Mouse (Mus musculus) forebrain, embryonic 14.5 days (tissue): ENCODE measurements around the gene Pou1f1. TPM values are rescaled to one million over a fixed set of nuclear protein-coding genes. Genes with fewer than 3 reads are reported as not detected.

Source experiments
- ATAC-seq: fragments of 200-750 bp; cut with Nextera tagmentation; 2 replicates; pipeline ENCODE4 v1.8.0; 2017; ENCODE audit warnings: mild to moderate bottlenecking, moderate library complexity
- DNase-seq: peaks from one replicate; pipeline ENCODE4 v3.0.0-alpha.2; 2015; ENCODE audit warnings: low spot score
- H3K27ac ChIP-seq: fragments of 300-500 bp; sonication (generic); 2 replicates; pipeline ENCODE4 v1.5.1; 2014; ENCODE audit warnings: low read depth, mild to moderate bottlenecking, control low read depth, low read length, moderate library complexity
- H3K27me3 ChIP-seq: fragments of 300-500 bp; sonication (generic); replicated peaks from 2 replicates; pipeline ENCODE4 v1.6.1; 2014; ENCODE audit warnings: low read length, control low read depth, mixed read lengths; ENCODE audit not compliant: control insufficient read depth, insufficient read depth
- H3K36me3 ChIP-seq: fragments of 300-500 bp; sonication (generic); 2 replicates; pipeline ENCODE4 v1.6.1; 2014; ENCODE audit warnings: low read length, control low read depth; ENCODE audit not compliant: control insufficient read depth, insufficient read depth
- H3K4me1 ChIP-seq: fragments of 300-500 bp; sonication (generic); 2 replicates; pipeline ENCODE4 v1.6.1; 2014; ENCODE audit warnings: antibody characterized with exemption, low read length, control low read depth; ENCODE audit not compliant: control insufficient read depth, insufficient read depth
- H3K4me2 ChIP-seq: fragments of 300-500 bp; sonication (generic); 2 replicates; pipeline ENCODE4 v1.6.1; 2014; ENCODE audit warnings: mild to moderate bottlenecking, control low read depth, low read length
- H3K4me3 ChIP-seq: fragments of 300-500 bp; sonication (generic); 2 replicates; pipeline ENCODE4 v1.5.1; 2014; ENCODE audit warnings: low read depth, low read length, control low read depth
- H3K9ac ChIP-seq: fragments of 300-500 bp; sonication (generic); 2 replicates; pipeline ENCODE4 v1.6.1; 2014; ENCODE audit warnings: mild to moderate bottlenecking, low read length, control low read depth, moderate library complexity
- H3K9me3 ChIP-seq: fragments of 300-500 bp; sonication (generic); replicated peaks from 2 replicates; pipeline ENCODE4 v1.6.1; 2016; ENCODE audit warnings: low read length, control low read depth, mixed read lengths; ENCODE audit not compliant: control insufficient read depth
- WGBS: fragments of 180-500 bp; shearing (Covaris S2); extraction: QIAGEN DNeasy Blood & Tissue Kit; methylation state at CpG from one replicate; pipeline ENCODE4 v1.1.7; 2014; 5-methylcytosine and 5-hydroxymethylcytosine counted together
- polyA plus RNA-seq: library from polyadenylated mRNA; unstranded; fragments of >200 nt; fragmentation: Nextera tagmentation; extraction: Ambion mirVana; gene quantifications from 2 replicates; pipeline ENCODE4 v1.2.1, GENCODE M21; 2014

The Pou1f1 gene
- polyA plus RNA-seq, 1 experiment from 2014 or later = not detected

- no peak overlapping the region for H3K4me2 ChIP-seq
- DNase-seq (peak; percentile 46), ATAC-seq (no peak)
- no peak overlapping the region for H3K27ac ChIP-seq
- no peak overlapping the region for H3K4me3 ChIP-seq
- WGBS = 1% methylated on average over 5 of the region's 5 CpGs
- no peak overlapping the region for H3K9ac ChIP-seq
- H3K27me3 ChIP-seq = no peaks in the 10 kb centered on the region
- H3K36me3 ChIP-seq = no peaks in the 10 kb centered on the region
- H3K4me1 ChIP-seq = no peaks in the 10 kb centered on the region
- no peaks in the 10 kb centered on the region for H3K9me3 ChIP-seq
These were observed 9.3 kb downstream of the Pou1f1 start for GRCm38 (mm10) chr16:65529589-65529988.

- H3K4me2 ChIP-seq = no peak overlapping the region
These were observed 11.4 kb downstream of the Pou1f1 start for GRCm38 (mm10) chr16:65531663-65532062.

GRCm38 (mm10) chr16:65533315-65533999 is 13.1 kb downstream of the Pou1f1 start:
- Histone ChIP-seq H3K27ac (no peak overlapping the region), H3K27me3 (no peaks in the 10 kb centered on the region), H3K4me3 (no peak overlapping the region), H3K4me2 (no peak overlapping the region), H3K9ac (no peak overlapping the region), H3K9me3 (no peaks in the 10 kb centered on the region), H3K36me3 (no peaks in the 10 kb centered on the region), H3K4me1 (no peaks in the 10 kb centered on the region)
- 0 out of 2 replicates have a peak, but pooled peaks have one; percentile 52 for ATAC-seq
- WGBS = 35% methylated on average over 12 of the region's 12 CpGs
- peak; percentile 66 for DNase-seq

More at GRCm38 (mm10) chr16:65531663-65532062, 11.4 kb downstream of the Pou1f1 start:
- DNase-seq (peak; percentile 52), ATAC-seq (no peak)
- WGBS = 72% methylated on average over 8 of the region's 8 CpGs
- H3K36me3 ChIP-seq = no peaks in the 10 kb centered on the region
- no peaks in the 10 kb centered on the region for H3K9me3 ChIP-seq
- no peak overlapping the region for H3K9ac ChIP-seq
- no peaks in the 10 kb centered on the region for H3K27me3 ChIP-seq
- no peaks in the 10 kb centered on the region for H3K4me1 ChIP-seq
- H3K4me3 ChIP-seq = no peak overlapping the region
- H3K27ac ChIP-seq = no peak overlapping the region

GRCm38 (mm10) chr16:65543676-65544293 is 23.5 kb downstream of the Pou1f1 start:
- no peaks in the 10 kb centered on the region for H3K4me1 ChIP-seq

GRCm38 (mm10) chr16:65548960-65549359 is 28.6 kb downstream of the Pou1f1 start:
- no peak overlapping the region for H3K9ac ChIP-seq
- H3K27me3 ChIP-seq = no peaks in the 10 kb centered on the region
- no peak overlapping the region for H3K4me2 ChIP-seq
- H3K9me3 ChIP-seq = no peaks in the 10 kb centered on the region
- H3K4me3 ChIP-seq = no peak overlapping the region
- DNase-seq (no peak), ATAC-seq (no peak)
- 88% methylated on average over 7 of the region's 7 CpGs for WGBS
- no peak overlapping the region for H3K27ac ChIP-seq
- peaks cover 5% of the 10 kb centered on the region; the same call in 1 of the 2 replicates for H3K36me3 ChIP-seq
- no peaks in the 10 kb centered on the region for H3K4me1 ChIP-seq

More at GRCm38 (mm10) chr16:65543676-65544293, 23.5 kb downstream of the Pou1f1 start:
- H3K27ac ChIP-seq = no peak overlapping the region
- no peak overlapping the region for H3K4me2 ChIP-seq
- no peak for DNase-seq
- H3K27me3 ChIP-seq = no peaks in the 10 kb centered on the region
- H3K9me3 ChIP-seq = no peaks in the 10 kb centered on the region
- WGBS = 90% methylated on average over 11 of the region's 11 CpGs
- H3K36me3 ChIP-seq = peaks cover 13% of the 10 kb centered on the region
- H3K9ac ChIP-seq = no peak overlapping the region
- no peak for ATAC-seq
- H3K4me3 ChIP-seq = no peak overlapping the region

GRCm38 (mm10) chr16:65550814-65551213 is 30.5 kb downstream of the Pou1f1 start:
- Histone ChIP-seq H3K4me2 (no peak overlapping the region), H3K27ac (no peak overlapping the region), H3K9me3 (no peaks in the 10 kb centered on the region), H3K4me1 (no peaks in the 10 kb centered on the region), H3K4me3 (no peak overlapping the region), H3K9ac (no peak overlapping the region), H3K27me3 (no peaks in the 10 kb centered on the region), H3K36me3 (no peaks in the 10 kb centered on the region)
- DNase-seq (no peak), ATAC-seq (no peak)
- WGBS = 72% methylated on average over 13 of the region's 13 CpGs

- Histone ChIP-seq H3K36me3 (no peaks in the 10 kb centered on the region), H3K4me3 (no peak overlapping the region), H3K4me2 (no peak overlapping the region), H3K27ac (no peak overlapping the region), H3K27me3 (no peaks in the 10 kb centered on the region), H3K9ac (no peak overlapping the region), H3K4me1 (no peaks in the 10 kb centered on the region), H3K9me3 (no peaks in the 10 kb centered on the region)
- no peak for ATAC-seq
- no peak for DNase-seq
- 91% methylated on average over 5 of the region's 5 CpGs for WGBS
These were observed 34.0 kb downstream of the Pou1f1 start for GRCm38 (mm10) chr16:65554267-65554666.

GRCm38 (mm10) chr16:65557369-65557768 is 37.1 kb downstream of the Pou1f1 start:
- no peak overlapping the region for H3K4me2 ChIP-seq
- 91% methylated on average over 5 of the region's 5 CpGs for WGBS
- H3K4me3 ChIP-seq = no peak overlapping the region
- H3K9ac ChIP-seq = no peak overlapping the region
- H3K4me1 ChIP-seq = peaks cover 5% of the 10 kb centered on the region
- no peaks in the 10 kb centered on the region for H3K9me3 ChIP-seq
- H3K36me3 ChIP-seq = no peaks in the 10 kb centered on the region
- H3K27me3 ChIP-seq = no peaks in the 10 kb centered on the region
- no peak overlapping the region for H3K27ac ChIP-seq
- no peak for ATAC-seq
- no peak for DNase-seq

- Histone ChIP-seq H3K4me3 (no peak overlapping the region), H3K4me2 (no peak overlapping the region), H3K4me1 (peaks cover 5% of the 10 kb centered on the region), H3K27ac (no peak overlapping the region), H3K9me3 (no peaks in the 10 kb centered on the region), H3K36me3 (no peaks in the 10 kb centered on the region), H3K27me3 (no peaks in the 10 kb centered on the region), H3K9ac (no peak overlapping the region)
- DNase-seq (no peak), ATAC-seq (no peak)
- WGBS = 81% methylated on average over 2 of the region's 2 CpGs
These were observed 39.3 kb downstream of the Pou1f1 start for GRCm38 (mm10) chr16:65559591-65559990.
